Mouse (Mus musculus): ENCODE measurements around the gene Trappc11. TPM values are rescaled to one million over a fixed set of nuclear protein-coding genes. Genes with fewer than 3 reads are reported as not detected.

Trappc11 gene
- 37.0 and 40.4 TPM in 2 replicates for total RNA-seq (2014; rRNA removed)
- 25.3 and 26.3 TPM in 2 replicates for polyA plus RNA-seq (2015; fragmentation: Nextera tagmentation; extraction: Ambion mirVana)

DNA sequence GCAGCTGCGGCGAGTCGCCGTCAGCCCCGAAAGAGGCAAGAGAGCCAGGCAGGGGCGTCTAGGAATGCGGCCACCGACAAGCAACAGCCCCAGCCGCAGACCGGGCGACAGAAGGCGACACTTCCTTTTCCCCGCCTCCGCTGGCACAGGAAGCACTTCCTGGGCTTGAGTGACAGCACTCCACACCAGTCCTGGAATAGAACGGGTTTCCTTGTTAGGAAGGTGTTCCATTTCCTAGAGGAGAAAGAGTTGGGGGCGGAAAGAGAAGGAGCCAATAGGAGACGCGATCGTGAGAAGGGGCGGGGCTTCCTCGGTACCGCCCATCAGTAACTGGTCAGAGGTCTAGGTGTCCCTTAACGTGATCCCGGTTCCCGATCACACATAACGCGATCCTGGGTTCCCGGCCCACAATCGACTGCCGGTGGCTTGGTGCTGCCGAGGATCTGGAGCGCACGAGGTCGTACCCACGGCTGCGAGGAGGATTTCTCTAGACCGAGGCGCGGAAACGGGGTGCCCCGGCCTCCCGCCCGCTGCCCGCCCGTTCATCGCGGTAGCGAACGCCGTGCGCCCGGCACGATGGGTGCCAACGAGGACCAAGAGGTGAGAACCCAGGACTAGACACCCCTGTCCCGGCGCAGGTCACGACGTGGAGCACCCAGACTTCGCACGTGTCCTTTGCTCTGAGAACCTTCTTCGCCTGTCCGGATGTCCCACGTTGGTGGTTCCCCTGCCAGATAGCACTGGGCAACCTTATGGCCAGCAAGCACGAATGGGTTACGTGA is at the start of gene Trappc11, which contains the start of gene Rwdd4a:
Trappc11 (minus strand) TSS at position 127 of the 782 bp plus-strand sequence.
Rwdd4a (plus strand) TSS at position 321 of the 782 bp plus-strand sequence.
- peak; percentile 100 for ATAC-seq
- peak within 1 kb of the TSS; percentile 87 for H3K4me3 ChIP-seq (ENCODE audit: low read length)
- peak; percentile 98 for DNase-seq (ENCODE audit: low spot score)
- peak within 1 kb of the TSS; percentile 84 for H3K27ac ChIP-seq
- peaks cover 10% of the 10 kb centered on the region for H3K36me3 ChIP-seq (ENCODE audit: insufficient read depth, low read length)
- H3K9me3 ChIP-seq (ENCODE audit: low read length): no peaks in the 10 kb centered on the region
- H3K9ac ChIP-seq (replicated peaks; ENCODE audit: low read length): peak within 1 kb of the TSS; percentile 79
- no peak for TF ChIP-seq CTCF (IDR thresholded peaks at IDR 0.05; ENCODE audit: low read depth)
- H3K27me3 ChIP-seq (ENCODE audit: insufficient read depth, low read length): no peaks in the 10 kb centered on the region
- H3K4me1 ChIP-seq (ENCODE audit: insufficient read depth, low read length): peaks cover 16% of the 10 kb centered on the region
- WGBS: under 1% methylated on average over 65 of the region's 65 CpGs
- peak within 1 kb of the TSS; percentile 91 for H3K4me2 ChIP-seq (ENCODE audit: low read depth, low read length)

DNA sequence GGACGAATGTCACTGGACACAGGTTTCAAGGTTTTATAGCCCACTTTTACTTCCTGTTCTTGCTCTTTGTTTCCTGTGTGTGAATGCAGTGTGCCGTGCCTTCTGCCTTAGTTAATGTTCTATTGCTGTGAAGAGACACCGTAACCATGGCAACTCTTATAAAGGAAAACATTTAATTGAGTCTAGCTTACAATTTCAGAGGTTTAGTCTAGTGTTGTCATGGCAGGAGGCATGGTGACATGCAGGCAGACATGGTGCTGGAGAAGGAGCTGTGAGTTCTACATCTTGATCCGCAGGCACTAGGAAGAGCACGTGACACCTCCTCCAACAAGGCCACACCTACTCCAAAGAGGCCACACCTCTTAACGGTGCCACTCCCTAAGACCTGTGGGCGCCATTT is 48.2 kb upstream of the Trappc11 start:
- H3K4me2 ChIP-seq (ENCODE audit: low read depth, low read length): no peak overlapping the region
- peak; percentile 63; the same call in 1 of the 2 replicates for ATAC-seq
- TF ChIP-seq CTCF (IDR thresholded peaks at IDR 0.05; ENCODE audit: low read depth): no peak
- H3K9me3 ChIP-seq (ENCODE audit: low read length): no peaks in the 10 kb centered on the region
- no peaks in the 10 kb centered on the region for H3K27me3 ChIP-seq (ENCODE audit: insufficient read depth, low read length)
- 71% methylated on average over 7 of the region's 7 CpGs for WGBS
- H3K4me3 ChIP-seq (ENCODE audit: low read length): no peak overlapping the region
- H3K36me3 ChIP-seq (ENCODE audit: insufficient read depth, low read length): no peaks in the 10 kb centered on the region
- DNase-seq (ENCODE audit: low spot score): peak; percentile 19
- H3K4me1 ChIP-seq (ENCODE audit: insufficient read depth, low read length): no peaks in the 10 kb centered on the region
- H3K9ac ChIP-seq (replicated peaks; ENCODE audit: low read length): no peak overlapping the region
- no peak overlapping the region for H3K27ac ChIP-seq

DNA sequence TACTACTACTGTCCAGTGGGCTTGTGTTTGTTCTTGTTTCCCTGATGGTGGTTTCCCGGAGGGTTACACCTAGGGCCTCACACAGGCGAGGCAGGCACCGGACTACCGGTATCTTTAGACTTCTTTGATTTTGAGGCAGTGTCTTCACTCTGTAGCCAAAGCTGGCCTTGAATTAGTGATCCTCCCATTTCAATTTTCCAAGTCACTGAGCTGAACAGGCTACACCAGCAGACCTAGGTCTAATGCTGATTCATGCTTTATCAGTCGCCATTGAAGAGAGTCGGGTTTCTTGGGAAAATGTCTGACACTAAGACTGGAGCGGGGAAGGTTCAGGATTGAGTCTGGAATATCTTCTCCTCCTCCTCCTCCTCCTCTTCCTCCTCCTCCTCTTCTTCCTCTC is 40.2 kb upstream of the Trappc11 start:
- Histone ChIP-seq H3K4me2 (ENCODE audit: low read depth, low read length) (no peak overlapping the region), H3K27ac (no peak overlapping the region), H3K9me3 (ENCODE audit: low read length) (no peaks in the 10 kb centered on the region), H3K4me1 (ENCODE audit: insufficient read depth, low read length) (no peaks in the 10 kb centered on the region), H3K4me3 (ENCODE audit: low read length) (no peak overlapping the region), H3K36me3 (ENCODE audit: insufficient read depth, low read length) (no peaks in the 10 kb centered on the region), H3K9ac (replicated peaks; ENCODE audit: low read length) (no peak overlapping the region), H3K27me3 (ENCODE audit: insufficient read depth, low read length) (no peaks in the 10 kb centered on the region)
- no peak for DNase-seq (ENCODE audit: low spot score)
- WGBS: 85% methylated on average over 7 of the region's 7 CpGs
- no peak for ATAC-seq
- no peak for TF ChIP-seq CTCF (IDR thresholded peaks at IDR 0.05; ENCODE audit: low read depth)

DNA sequence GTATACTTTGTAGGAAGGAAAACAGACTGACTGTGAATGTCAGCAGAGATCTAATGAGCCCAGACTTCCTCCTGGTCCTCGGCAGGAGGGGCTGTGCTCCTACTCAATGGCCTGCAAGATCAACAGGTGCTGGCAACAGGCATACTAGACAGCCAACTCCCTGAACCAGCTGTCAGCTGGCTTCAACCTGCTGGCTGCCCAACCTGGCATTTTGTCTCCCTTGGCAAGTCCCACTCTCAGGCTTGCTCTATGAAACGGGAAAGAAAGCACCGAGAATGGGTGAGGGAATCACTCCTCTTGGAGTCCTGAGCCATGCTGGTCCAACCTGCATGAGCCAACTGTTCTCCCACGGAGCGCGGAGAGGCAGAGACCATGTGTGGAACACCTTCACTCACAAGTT is 36.9 kb upstream of the Trappc11 start:
- H3K27me3 ChIP-seq (ENCODE audit: insufficient read depth, low read length): no peaks in the 10 kb centered on the region
- no peak overlapping the region for H3K9ac ChIP-seq (replicated peaks; ENCODE audit: low read length)
- H3K9me3 ChIP-seq (ENCODE audit: low read length): no peaks in the 10 kb centered on the region
- H3K4me2 ChIP-seq (ENCODE audit: low read depth, low read length): no peak overlapping the region
- no peaks in the 10 kb centered on the region for H3K36me3 ChIP-seq (ENCODE audit: insufficient read depth, low read length)
- no peak overlapping the region for H3K4me3 ChIP-seq (ENCODE audit: low read length)
- 69% methylated on average over 6 of the region's 6 CpGs for WGBS
- no peak for ATAC-seq
- peak; percentile 43 for DNase-seq (ENCODE audit: low spot score)
- H3K4me1 ChIP-seq (ENCODE audit: insufficient read depth, low read length): no peaks in the 10 kb centered on the region
- no peak overlapping the region for H3K27ac ChIP-seq
- TF ChIP-seq CTCF (IDR thresholded peaks at IDR 0.05; ENCODE audit: low read depth): peak; percentile 14; the same call in 1 of the 2 replicates

DNA sequence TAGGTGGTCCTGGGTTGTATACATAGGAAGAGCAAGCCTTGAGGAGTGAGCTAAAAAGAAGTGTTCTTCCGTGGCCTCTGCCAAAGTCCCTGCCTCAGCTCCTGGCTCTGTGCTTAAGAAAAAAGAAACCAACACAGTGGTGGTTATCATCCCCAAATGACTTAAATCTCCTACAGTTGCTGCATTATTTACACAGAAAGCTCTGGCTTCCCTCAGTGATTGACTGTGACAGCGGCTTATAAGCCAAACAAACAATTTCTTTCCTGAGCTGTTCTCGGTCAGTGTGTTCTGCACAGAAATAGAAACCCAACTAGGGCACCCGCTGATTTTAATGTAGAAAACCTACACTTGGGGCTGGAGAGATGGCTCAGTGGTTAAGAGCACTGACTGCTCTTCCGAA is 34.8 kb upstream of the Trappc11 start:
- Histone ChIP-seq H3K9ac (replicated peaks; ENCODE audit: low read length) (no peak overlapping the region), H3K4me2 (ENCODE audit: low read depth, low read length) (no peak overlapping the region), H3K27me3 (ENCODE audit: insufficient read depth, low read length) (no peaks in the 10 kb centered on the region), H3K4me3 (ENCODE audit: low read length) (no peak overlapping the region), H3K36me3 (ENCODE audit: insufficient read depth, low read length) (no peaks in the 10 kb centered on the region), H3K4me1 (ENCODE audit: insufficient read depth, low read length) (no peaks in the 10 kb centered on the region), H3K27ac (no peak overlapping the region), H3K9me3 (ENCODE audit: low read length) (no peaks in the 10 kb centered on the region)
- 84% methylated on average over 5 of the region's 5 CpGs for WGBS
- DNase-seq (ENCODE audit: low spot score): no peak
- no peak for TF ChIP-seq CTCF (IDR thresholded peaks at IDR 0.05; ENCODE audit: low read depth)
- no peak for ATAC-seq

DNA sequence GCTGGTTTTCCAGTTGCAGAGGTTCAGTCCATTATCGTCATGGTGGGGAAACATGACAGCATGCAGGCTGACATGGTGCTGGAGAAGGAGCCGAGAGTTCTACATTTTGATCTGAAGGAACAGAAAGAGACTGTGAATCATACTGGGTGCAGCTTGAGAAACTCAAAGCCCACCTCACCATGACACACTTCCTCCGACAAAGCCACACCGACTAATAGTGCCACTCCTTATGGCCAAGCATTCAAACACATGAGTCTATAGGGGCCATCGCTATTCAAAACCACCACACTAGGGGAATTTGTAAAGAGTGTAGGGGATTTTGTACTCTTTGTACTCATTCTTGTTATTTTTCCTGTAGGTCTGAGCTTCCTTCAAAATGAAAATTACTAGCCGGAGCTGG is 33.3 kb upstream of the Trappc11 start:
- no peak for TF ChIP-seq CTCF (IDR thresholded peaks at IDR 0.05; ENCODE audit: low read depth)
- Histone ChIP-seq H3K9me3 (ENCODE audit: low read length) (no peaks in the 10 kb centered on the region), H3K27ac (no peak overlapping the region), H3K9ac (replicated peaks; ENCODE audit: low read length) (no peak overlapping the region), H3K4me1 (ENCODE audit: insufficient read depth, low read length) (no peaks in the 10 kb centered on the region), H3K27me3 (ENCODE audit: insufficient read depth, low read length) (no peaks in the 10 kb centered on the region), H3K36me3 (ENCODE audit: insufficient read depth, low read length) (no peaks in the 10 kb centered on the region), H3K4me2 (ENCODE audit: low read depth, low read length) (no peak overlapping the region), H3K4me3 (ENCODE audit: low read length) (no peak overlapping the region)
- ATAC-seq (no peak), DNase-seq (ENCODE audit: low spot score) (no peak)
- 90% methylated on average over 6 of the region's 6 CpGs for WGBS

DNA sequence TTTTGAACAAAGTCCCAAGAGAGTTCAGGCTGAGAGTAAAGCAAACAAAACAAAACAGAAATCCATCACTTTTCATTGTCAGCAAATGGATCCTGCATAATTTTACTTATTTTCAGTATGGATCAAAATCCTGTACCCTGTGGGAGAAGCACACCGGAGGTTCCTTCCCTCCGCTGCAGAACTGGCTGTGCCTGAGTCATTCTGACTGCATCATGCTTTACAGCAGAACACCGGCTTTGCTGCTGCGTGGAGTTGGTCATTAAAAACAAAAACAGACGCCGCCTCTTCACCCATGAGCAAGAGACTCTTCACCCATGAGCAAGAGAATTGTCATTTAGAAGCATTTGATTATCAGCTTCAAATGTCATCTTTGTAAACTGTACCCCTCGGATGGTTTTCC is 27.5 kb upstream of the Trappc11 start:
- Histone ChIP-seq H3K36me3 (ENCODE audit: insufficient read depth, low read length) (no peaks in the 10 kb centered on the region), H3K27me3 (ENCODE audit: insufficient read depth, low read length) (no peaks in the 10 kb centered on the region), H3K9ac (replicated peaks; ENCODE audit: low read length) (no peak overlapping the region), H3K4me3 (ENCODE audit: low read length) (no peak overlapping the region), H3K27ac (no peak overlapping the region), H3K4me2 (ENCODE audit: low read depth, low read length) (no peak overlapping the region), H3K9me3 (ENCODE audit: low read length) (no peaks in the 10 kb centered on the region), H3K4me1 (ENCODE audit: insufficient read depth, low read length) (no peaks in the 10 kb centered on the region)
- ATAC-seq (no peak), DNase-seq (ENCODE audit: low spot score) (no peak)
- 86% methylated on average over 7 of the region's 7 CpGs for WGBS
- TF ChIP-seq CTCF (IDR thresholded peaks at IDR 0.05; ENCODE audit: low read depth): no peak

Data from hindbrain, postnatal 0 days (tissue).